Mouse (Mus musculus): Measurements from ENCODE around the gene Hoxd12. TPM values are rescaled to one million over a fixed set of nuclear protein-coding genes. Genes with fewer than 3 reads are reported as not detected.
A peak's percentile ranks its signal among the peaks of the same experiment; 100 is the strongest.

Hoxd12 gene
- polyA plus RNA-seq, 1 experiment from 2014 or later: 44.8 TPM

- WGBS: under 1% methylated on average over 26 of the region's 26 CpGs
- Histone ChIP-seq H3K4me3 (peak overlapping the region; percentile 80), H3K27ac (peak overlapping the region; percentile 99), H3K36me3 (peaks cover 8% of the 10 kb centered on the region; the same call in 1 of the 2 replicates), H3K27me3 (ENCODE audit: low read depth, poor library complexity, severe bottlenecking) (peaks cover 98% of the 10 kb centered on the region), H3K4me1 (peaks cover 93% of the 10 kb centered on the region), H3K9me3 (replicated peaks) (no peaks in the 10 kb centered on the region)
- peak; percentile 74 for DNase-seq (ENCODE audit: low spot score)
These were observed 4.8 kb downstream of the Hoxd12 start for GRCm38 (mm10) chr2:74679596-74679971.

- peak overlapping the region; percentile 99 for H3K27ac ChIP-seq
- 2% methylated on average over 23 of the region's 23 CpGs for WGBS
- H3K9me3 ChIP-seq (replicated peaks): no peaks in the 10 kb centered on the region
- H3K4me1 ChIP-seq: peaks cover 89% of the 10 kb centered on the region
- H3K27me3 ChIP-seq (ENCODE audit: low read depth, poor library complexity, severe bottlenecking): peaks cover 98% of the 10 kb centered on the region
- peaks cover 8% of the 10 kb centered on the region; the same call in 1 of the 2 replicates for H3K36me3 ChIP-seq
- peak overlapping the region; percentile 80 for H3K4me3 ChIP-seq
- peak; percentile 75 for DNase-seq (ENCODE audit: low spot score)
These were observed 5.2 kb downstream of the Hoxd12 start for GRCm38 (mm10) chr2:74679980-74680379.

- Histone ChIP-seq H3K27me3 (ENCODE audit: low read depth, poor library complexity, severe bottlenecking) (peaks cover 97% of the 10 kb centered on the region), H3K27ac (peak overlapping the region; percentile 99), H3K4me3 (peak overlapping the region; percentile 80), H3K9me3 (replicated peaks) (no peaks in the 10 kb centered on the region), H3K36me3 (peaks cover 8% of the 10 kb centered on the region; the same call in 1 of the 2 replicates), H3K4me1 (peaks cover 81% of the 10 kb centered on the region)
- WGBS: 3% methylated on average over 21 of the region's 21 CpGs
- peak; percentile 67 for DNase-seq (ENCODE audit: low spot score)
These were observed 6.0 kb downstream of the Hoxd12 start for GRCm38 (mm10) chr2:74680561-74681398.

GRCm38 (mm10) chr2:74681594-74682531 lies 7.0 kb downstream of the Hoxd12 start:
- peaks cover 8% of the 10 kb centered on the region; the same call in 1 of the 2 replicates for H3K36me3 ChIP-seq
- H3K4me3 ChIP-seq: peak overlapping the region; percentile 80
- H3K27ac ChIP-seq: peak overlapping the region; percentile 99
- no peaks in the 10 kb centered on the region for H3K9me3 ChIP-seq (replicated peaks)
- under 1% methylated on average over 78 of the region's 78 CpGs for WGBS
- H3K27me3 ChIP-seq (ENCODE audit: low read depth, poor library complexity, severe bottlenecking): peaks cover 88% of the 10 kb centered on the region
- DNase-seq (ENCODE audit: low spot score): peak; percentile 88
- H3K4me1 ChIP-seq: peaks cover 71% of the 10 kb centered on the region

- Histone ChIP-seq H3K27ac (peak overlapping the region; percentile 99), H3K4me1 (peaks cover 73% of the 10 kb centered on the region), H3K4me3 (peak overlapping the region; percentile 80), H3K9me3 (replicated peaks) (no peaks in the 10 kb centered on the region), H3K27me3 (ENCODE audit: low read depth, poor library complexity, severe bottlenecking) (peaks cover 88% of the 10 kb centered on the region), H3K36me3 (peaks cover 17% of the 10 kb centered on the region)
- 1% methylated on average over 50 of the region's 51 CpGs for WGBS
- DNase-seq (ENCODE audit: low spot score): peak; percentile 67
These were observed 8.0 kb downstream of the Hoxd12 start for GRCm38 (mm10) chr2:74682796-74683195.

GRCm38 (mm10) chr2:74683471-74683951 lies 8.7 kb downstream of the Hoxd12 start:
- H3K27me3 ChIP-seq (ENCODE audit: low read depth, poor library complexity, severe bottlenecking): peaks cover 86% of the 10 kb centered on the region
- peaks cover 18% of the 10 kb centered on the region for H3K36me3 ChIP-seq
- peak overlapping the region; percentile 80 for H3K4me3 ChIP-seq
- H3K4me1 ChIP-seq: peaks cover 69% of the 10 kb centered on the region
- WGBS: 0% methylated on average over 18 of the region's 18 CpGs
- DNase-seq (ENCODE audit: low spot score): peak; percentile 76
- no peaks in the 10 kb centered on the region for H3K9me3 ChIP-seq (replicated peaks)
- H3K27ac ChIP-seq: peak overlapping the region; percentile 99

- H3K27ac ChIP-seq: peak overlapping the region; percentile 99
- peaks cover 18% of the 10 kb centered on the region for H3K36me3 ChIP-seq
- H3K4me1 ChIP-seq: peaks cover 69% of the 10 kb centered on the region
- DNase-seq (ENCODE audit: low spot score): peak; percentile 53
- no peaks in the 10 kb centered on the region for H3K9me3 ChIP-seq (replicated peaks)
- peaks cover 82% of the 10 kb centered on the region for H3K27me3 ChIP-seq (ENCODE audit: low read depth, poor library complexity, severe bottlenecking)
- WGBS: 2% methylated on average over 12 of the region's 12 CpGs
- H3K4me3 ChIP-seq: peak overlapping the region; percentile 80
These were observed 9.3 kb downstream of the Hoxd12 start for GRCm38 (mm10) chr2:74684106-74684505.

GRCm38 (mm10) chr2:74685059-74685603 lies 10.3 kb downstream of the Hoxd12 start:
- no peaks in the 10 kb centered on the region for H3K9me3 ChIP-seq (replicated peaks)
- DNase-seq (ENCODE audit: low spot score): peak; percentile 47
- H3K27ac ChIP-seq: peak overlapping the region; percentile 99
- 2% methylated on average over 4 of the region's 4 CpGs for WGBS
- H3K36me3 ChIP-seq: peaks cover 18% of the 10 kb centered on the region
- peaks cover 63% of the 10 kb centered on the region for H3K4me1 ChIP-seq
- peaks cover 72% of the 10 kb centered on the region for H3K27me3 ChIP-seq (ENCODE audit: low read depth, poor library complexity, severe bottlenecking)
- H3K4me3 ChIP-seq: peak overlapping the region; percentile 80

- 3% methylated on average over 17 of the region's 17 CpGs for WGBS
- Histone ChIP-seq H3K9me3 (replicated peaks) (no peaks in the 10 kb centered on the region), H3K27ac (peak overlapping the region; percentile 99), H3K36me3 (peaks cover 21% of the 10 kb centered on the region), H3K27me3 (ENCODE audit: low read depth, poor library complexity, severe bottlenecking) (peaks cover 65% of the 10 kb centered on the region), H3K4me3 (peak overlapping the region; percentile 80), H3K4me1 (peaks cover 54% of the 10 kb centered on the region)
- DNase-seq (ENCODE audit: low spot score): peak; percentile 87
These were observed 11.6 kb downstream of the Hoxd12 start for GRCm38 (mm10) chr2:74686301-74686987.

GRCm38 (mm10) chr2:74686988-74687697 lies 12.3 kb downstream of the Hoxd12 start:
- DNase-seq (ENCODE audit: low spot score): peak; percentile 74
- Histone ChIP-seq H3K9me3 (replicated peaks) (no peaks in the 10 kb centered on the region), H3K36me3 (peaks cover 24% of the 10 kb centered on the region), H3K27ac (peak overlapping the region; percentile 99), H3K4me1 (peaks cover 52% of the 10 kb centered on the region), H3K27me3 (ENCODE audit: low read depth, poor library complexity, severe bottlenecking) (peaks cover 63% of the 10 kb centered on the region), H3K4me3 (peak overlapping the region; percentile 80)
- WGBS: 1% methylated on average over 27 of the region's 27 CpGs

GRCm38 (mm10) chr2:74687698-74688555 lies 13.1 kb downstream of the Hoxd12 start:
- peak overlapping the region; percentile 80 for H3K4me3 ChIP-seq
- H3K36me3 ChIP-seq: peaks cover 32% of the 10 kb centered on the region
- peaks cover 63% of the 10 kb centered on the region for H3K27me3 ChIP-seq (ENCODE audit: low read depth, poor library complexity, severe bottlenecking)
- no peaks in the 10 kb centered on the region for H3K9me3 ChIP-seq (replicated peaks)
- peaks cover 51% of the 10 kb centered on the region for H3K4me1 ChIP-seq
- DNase-seq (ENCODE audit: low spot score): peak; percentile 69
- under 1% methylated on average over 31 of the region's 31 CpGs for WGBS
- peak overlapping the region; percentile 99 for H3K27ac ChIP-seq

Data from limb, embryonic 10.5 days (tissue).